Mouse (Mus musculus): ENCODE data around the gene Wtap.
A peak's percentile ranks its signal among the peaks of the same experiment; 100 is the strongest.

Wtap gene

DNA sequence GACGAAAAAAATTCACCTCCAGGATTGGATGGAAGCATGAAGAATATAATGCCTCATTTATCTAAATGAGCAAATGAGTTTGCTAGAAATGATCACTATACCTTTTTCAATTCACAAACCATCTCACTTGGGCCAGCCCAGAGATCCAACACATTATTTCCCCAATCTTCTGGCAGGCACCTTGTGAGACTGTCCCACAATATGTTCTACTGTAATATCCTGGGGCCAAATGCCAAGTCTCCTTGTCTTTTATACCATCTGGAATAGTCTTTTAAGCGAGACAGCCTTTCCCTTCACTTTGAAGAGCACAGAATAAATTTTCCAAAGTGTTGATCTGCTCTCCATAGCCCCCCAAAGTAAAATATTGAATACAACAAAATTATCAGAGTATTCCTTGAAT is 20.1 kb downstream of the Wtap start:
- TF ChIP-seq GATA4 (IDR thresholded peaks at IDR 0.05; ENCODE audit: insufficient replicate concordance, low read length), result no peak

DNA sequence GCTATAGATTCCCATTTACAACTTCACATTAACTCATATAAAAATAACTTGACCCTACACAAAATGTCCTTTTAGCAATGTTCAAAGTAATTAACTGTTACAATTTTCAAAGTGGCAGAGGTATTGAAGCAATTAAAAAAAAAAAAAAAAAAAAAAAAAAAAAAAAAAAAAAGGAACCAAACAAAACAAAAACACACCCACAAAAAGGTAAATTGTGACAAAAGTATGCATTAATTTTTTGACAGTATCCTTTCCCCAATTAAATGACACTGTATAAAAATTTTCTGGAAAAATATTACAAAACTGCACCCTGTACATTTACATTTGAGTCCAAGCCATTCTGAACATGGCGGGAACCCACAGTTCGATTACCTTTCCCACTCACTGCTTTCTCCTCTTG is 26.8 kb downstream of the Wtap start:
- no peak for TF ChIP-seq GATA4 (IDR thresholded peaks at IDR 0.05; ENCODE audit: insufficient replicate concordance, low read length)

DNA sequence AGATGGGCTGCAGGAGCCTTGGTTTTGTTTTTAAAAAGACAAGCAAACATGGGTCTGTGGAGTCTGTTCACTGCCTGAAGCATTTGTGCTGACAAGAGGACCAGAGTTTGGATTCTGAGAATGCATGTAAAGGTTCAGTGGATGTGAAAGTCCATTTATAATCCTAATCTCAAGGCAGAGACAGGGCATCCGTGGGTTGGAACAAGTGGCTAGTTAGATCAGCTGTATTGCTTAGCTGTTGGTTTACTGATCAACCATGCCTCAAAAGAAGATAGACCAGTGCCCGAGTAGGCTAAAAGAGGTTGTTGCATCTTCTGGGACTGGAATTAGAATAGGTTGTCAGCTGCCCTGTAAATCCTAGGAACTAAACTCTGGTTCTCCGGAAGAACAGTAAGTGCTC is 30.5 kb downstream of the Wtap start:
- TF ChIP-seq GATA4 (IDR thresholded peaks at IDR 0.05; ENCODE audit: insufficient replicate concordance, low read length), result no peak

DNA sequence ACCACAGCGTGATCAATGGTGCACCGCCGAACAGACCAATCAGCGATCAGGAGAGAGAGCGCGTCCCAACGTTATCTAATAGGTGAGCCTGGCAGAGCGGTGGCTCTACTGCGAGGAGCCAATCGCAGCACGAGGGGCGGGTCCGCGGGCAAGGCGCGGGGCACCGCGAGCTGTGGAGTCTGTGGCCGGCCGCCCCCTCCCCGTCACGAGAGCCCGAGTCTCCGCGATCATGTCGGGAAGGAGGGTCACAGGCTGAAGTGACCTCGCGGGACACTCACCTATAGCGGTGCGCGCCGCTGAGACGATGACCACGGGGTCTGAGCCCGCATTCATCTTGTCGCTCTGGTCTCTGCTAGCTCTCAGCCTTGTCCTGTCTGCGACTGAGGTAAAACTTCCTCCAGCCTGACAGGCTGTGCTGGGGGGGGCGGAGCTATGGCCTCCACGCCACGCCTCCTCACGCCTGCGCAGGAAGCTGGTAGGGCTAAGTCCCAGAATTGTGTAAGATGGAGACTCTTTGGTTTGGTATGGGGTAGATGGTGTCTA is 33.6 kb downstream of the Wtap start, which contains the start of gene Acat2:
Gene Acat2 (minus strand): TSS at position 417 of the 543 bp plus-strand sequence.
- TF ChIP-seq GATA4 (IDR thresholded peaks at IDR 0.05; ENCODE audit: insufficient replicate concordance, low read length), result peak; percentile 59; the same call in 1 of the 2 replicates

DNA sequence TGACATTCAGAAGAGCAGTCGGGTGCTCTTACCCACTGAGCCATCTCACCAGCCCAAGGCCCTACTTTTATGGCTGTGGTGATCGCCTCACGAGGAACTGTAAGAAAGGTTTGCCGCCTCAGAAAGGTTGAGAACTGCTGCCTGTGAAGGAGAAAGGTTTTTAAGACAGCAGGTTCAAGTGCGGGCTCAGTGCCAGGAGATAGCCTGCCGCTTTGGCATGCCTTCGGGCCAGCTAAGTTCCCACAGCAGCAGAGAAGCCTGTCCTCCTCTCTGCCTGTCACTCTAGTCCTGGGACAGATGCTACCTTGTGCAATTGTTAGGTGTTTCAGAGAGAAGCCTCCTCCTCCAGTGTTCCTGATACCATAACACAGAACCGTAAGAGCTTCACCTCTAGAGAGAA is 37.3 kb downstream of the Wtap start:
- no peak for TF ChIP-seq GATA4 (IDR thresholded peaks at IDR 0.05; ENCODE audit: insufficient replicate concordance, low read length)

DNA sequence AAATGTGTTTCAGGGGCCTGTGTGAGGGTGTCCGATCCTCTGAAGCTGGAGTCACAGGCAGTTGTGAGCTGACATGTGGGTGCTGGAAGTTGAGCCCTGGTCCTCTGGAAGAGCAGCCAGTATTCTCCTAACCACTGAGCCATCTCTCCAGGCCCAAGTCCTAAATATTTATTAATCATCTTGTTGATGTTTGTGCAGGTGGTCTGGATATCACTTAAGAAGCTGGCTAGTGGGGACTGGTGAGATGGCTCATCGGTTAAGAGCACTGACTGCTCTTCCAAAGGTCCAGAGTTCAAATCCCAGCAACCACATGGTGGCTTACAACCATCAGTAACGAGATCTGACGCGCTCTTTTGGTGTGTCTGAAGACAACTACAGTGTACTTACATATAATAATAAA is 44.3 kb downstream of the Wtap start:
- no peak for TF ChIP-seq GATA4 (IDR thresholded peaks at IDR 0.05; ENCODE audit: insufficient replicate concordance, low read length)

DNA sequence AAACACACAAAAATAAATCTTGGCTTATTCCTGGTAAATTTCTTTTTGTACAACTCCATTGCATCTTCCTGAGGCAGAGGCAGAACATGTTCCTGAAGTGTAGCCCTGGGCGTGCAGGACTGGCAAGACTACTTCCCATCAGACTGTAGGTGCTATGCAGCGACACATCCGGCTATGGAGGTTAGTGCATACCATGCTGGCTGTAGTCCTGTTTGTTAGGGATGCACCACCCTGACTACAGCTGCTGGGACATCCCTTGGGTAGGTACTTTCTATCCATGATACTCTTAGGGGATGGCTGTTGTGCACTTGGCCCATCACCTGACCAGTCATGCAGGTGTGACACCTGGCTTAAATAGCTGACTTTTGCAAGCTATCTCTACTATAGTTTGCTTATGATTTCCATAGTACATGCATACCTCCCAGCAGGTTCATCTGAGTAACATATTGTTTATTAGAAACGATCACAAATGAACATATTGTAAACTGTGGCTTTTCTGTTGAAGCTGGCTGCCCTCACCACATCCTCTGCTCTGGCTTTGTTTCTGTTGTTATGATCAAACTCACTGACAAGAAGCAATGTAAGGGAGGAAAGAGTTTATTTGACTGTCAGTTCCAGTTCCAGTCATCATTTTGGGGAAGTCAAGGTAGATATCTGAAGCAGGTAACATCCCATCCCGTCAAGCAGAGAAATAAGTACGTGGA is 51.4 kb downstream of the Wtap start:
- TF ChIP-seq GATA4 (IDR thresholded peaks at IDR 0.05; ENCODE audit: insufficient replicate concordance, low read length), result no peak

DNA sequence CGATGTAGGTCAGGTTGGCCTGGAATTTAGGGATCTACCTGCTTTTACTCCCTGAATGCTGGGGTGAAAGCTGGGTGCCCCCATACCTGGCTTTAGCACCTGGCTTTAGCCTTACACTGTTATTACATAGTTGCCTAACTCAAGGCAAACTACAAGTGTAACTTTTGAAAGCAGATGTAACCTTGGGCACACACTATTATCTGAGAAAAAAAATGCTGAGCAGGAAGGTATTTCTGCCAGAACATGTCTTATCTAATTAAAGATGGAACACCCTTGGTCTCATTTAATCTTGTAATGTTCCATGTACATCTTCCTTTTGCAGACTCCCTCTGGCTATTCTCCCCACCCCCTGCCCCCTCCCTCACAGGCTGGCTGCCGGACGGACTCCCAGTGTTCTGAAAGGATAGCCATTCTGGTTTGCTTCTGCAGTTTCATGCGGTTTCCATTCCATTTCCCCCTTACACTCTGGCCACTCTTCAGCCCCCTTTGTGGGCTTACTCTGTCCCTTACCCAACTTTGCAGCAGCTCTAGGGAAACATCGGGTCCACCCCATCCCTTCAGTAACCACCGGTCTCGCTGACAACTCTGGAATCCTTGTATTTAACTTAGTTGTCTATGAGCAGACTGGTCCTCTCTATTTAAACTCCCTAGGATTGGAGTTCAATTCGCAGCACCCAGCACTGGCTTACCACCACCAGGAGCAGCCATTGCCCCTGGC is 52.3 kb downstream of the Wtap start:
- TF ChIP-seq GATA4 (IDR thresholded peaks at IDR 0.05; ENCODE audit: insufficient replicate concordance, low read length), result no peak

DNA sequence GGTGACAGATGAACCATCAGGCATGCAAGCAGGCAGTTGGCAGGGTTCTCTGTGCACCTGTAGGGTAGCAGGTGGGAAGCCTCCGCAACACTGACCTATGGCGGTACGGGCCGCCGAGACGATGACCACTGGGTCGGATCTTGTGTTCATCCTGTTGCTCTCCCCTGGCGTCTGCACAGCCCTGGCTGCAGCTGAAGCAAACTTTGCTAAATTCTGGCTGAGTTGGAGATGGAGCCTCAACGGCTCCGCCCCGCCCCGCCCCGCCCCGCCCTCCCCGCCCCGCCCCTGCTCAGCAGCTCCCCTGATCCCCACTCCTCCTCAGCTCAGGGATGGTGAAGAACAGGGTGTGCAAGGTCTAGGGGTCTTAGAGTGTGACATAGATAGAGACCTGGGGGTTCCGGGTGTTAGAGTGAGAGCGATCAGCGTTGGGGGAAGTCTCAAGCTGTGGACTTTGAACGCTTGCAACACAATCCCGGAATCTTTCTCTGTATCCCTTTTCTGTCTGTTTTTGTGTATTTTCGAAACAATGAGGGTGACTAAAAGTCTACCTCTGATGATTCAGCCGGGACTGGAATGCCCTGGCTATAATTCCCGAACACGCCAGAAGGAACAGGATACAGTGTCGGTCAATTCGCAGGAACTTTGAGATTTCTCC is 53.7 kb downstream of the Wtap start, which contains the start of gene Acat3:
Gene Acat3 (minus strand): TSS at position 450 of the 655 bp plus-strand sequence.
- no peak for TF ChIP-seq GATA4 (IDR thresholded peaks at IDR 0.05; ENCODE audit: insufficient replicate concordance, low read length)

DNA sequence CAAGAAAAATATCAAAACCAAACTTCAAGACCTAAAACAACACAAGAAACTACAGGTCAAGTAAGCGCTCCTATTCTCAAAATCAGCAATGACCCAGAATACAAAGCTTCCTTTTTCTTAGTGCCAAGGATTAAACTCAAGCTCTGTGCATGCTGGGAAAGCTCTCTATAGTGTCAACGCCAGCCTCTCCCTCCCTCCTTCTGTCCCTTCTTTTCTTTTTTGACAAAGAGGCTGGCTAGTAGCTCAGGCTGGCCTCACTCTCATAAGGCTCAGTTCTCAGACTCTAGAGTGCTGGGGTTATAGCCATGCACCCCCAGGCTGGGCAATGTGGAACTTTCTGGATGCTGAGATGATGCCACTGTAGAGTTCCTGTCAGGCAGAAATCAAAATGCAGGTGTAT is 55.9 kb downstream of the Wtap start:
- no peak for TF ChIP-seq GATA4 (IDR thresholded peaks at IDR 0.05; ENCODE audit: insufficient replicate concordance, low read length)

DNA sequence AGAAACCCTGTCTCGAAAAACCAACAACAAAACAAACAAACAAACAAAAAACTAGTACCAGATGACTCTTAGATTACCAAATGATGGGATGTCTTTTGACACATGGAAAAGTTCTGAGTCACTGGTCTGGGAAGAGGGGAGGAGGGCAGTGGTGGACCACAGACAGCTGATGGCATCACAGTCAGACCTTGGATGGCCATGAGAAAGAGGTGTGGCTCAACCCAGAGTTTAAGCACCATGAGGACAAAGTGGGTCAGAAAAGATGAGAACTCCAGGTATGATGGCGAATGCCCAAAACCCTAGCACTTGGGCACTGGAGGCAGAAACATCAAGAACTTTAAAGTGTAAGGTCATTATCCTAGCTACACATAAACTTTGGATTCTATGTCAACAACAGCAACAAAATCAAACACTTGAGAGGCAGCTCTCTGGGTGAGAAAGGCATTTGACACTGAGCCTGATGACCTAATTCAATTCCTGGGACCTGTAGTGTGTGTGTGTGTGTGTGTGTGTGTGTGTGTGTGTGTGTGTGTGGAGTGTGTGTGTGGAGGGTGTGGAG is 56.5 kb downstream of the Wtap start:
- no peak for TF ChIP-seq GATA4 (IDR thresholded peaks at IDR 0.05; ENCODE audit: insufficient replicate concordance, low read length)

DNA sequence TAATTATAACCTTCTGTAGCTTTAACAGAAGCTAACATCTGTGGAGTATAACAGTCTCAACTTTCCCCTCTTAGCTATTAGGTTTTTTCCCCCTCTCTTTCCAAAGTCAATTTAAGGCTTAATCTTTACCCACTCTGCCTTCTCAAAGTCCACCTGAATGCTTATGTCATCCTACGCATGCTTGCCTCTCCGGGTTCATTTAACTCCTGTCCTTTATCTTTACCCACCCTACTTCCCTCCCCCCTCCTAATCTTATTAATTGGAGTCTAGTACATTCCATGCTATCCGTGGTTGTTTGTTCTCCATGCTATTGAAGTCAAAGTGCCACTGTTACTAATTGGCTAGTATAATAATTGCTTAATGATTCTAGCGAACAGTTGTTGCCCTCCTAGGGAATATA is 58.2 kb downstream of the Wtap start:
- peak; percentile 81; the same call in 1 of the 2 replicates for TF ChIP-seq GATA4 (IDR thresholded peaks at IDR 0.05; ENCODE audit: insufficient replicate concordance, low read length)

DNA sequence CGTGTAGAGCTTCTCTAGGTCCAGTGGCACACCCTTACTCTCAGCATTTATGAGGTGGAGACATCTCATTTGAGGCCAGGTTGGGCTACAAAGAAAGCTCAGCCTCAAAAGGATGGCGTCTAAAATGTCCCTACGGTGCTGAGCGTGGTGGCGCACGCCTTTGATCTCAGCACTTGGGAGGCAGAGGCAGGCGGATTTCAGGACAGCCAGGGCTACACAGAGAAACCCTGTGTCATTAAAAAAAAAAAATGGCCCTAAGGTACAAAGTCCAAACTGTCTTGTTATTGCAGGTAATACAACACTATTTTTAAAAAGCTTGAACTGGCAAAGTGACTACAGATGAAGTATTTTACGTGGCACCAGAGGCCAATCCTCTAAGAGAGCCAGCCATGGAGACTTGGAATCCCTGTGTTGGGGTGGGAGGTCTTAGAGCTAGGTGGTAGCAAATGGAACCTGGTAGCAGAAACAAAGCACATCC is 68.2 kb downstream of the Wtap start:
- TF ChIP-seq GATA4 (IDR thresholded peaks at IDR 0.05; ENCODE audit: insufficient replicate concordance, low read length), result no peak

DNA sequence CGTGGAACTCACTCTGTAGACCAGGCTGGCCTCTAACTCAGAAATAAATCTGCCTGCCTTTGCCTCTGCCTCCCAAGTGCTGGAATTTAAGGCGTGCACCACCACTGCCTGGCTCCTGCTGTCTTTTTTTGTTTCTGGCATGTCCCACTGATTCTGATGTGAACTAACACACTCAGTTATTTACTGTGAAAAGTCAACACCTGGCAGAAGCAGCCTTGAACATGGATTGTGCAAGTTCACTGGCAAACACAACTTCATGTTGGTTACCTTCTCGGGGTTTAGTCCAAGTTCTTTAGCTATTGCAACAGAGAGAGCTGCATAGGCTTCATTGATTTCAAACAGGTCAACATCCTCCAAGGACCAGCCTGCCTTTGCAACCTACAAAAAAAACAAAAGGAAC is 69.0 kb downstream of the Wtap start:
- TF ChIP-seq GATA4 (IDR thresholded peaks at IDR 0.05; ENCODE audit: insufficient replicate concordance, low read length), result no peak

DNA sequence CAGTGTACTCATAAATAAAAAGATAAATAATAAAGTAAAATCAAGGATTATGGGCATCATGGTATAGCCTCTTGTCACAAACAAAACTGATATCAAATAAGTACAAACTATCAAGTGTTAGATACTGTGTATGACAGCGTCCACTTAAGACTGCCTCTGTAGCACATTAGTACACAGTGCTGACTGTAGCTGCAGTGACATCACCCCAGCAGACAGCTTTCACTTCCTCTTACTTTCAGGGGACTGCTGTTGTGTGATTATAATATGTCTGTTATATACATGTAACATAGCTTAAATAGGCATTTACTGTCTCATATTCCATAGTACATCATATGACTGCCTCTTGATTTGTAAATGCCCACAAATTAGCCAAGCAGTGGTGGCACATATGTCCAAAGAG is 72.9 kb downstream of the Wtap start:
- TF ChIP-seq GATA4 (IDR thresholded peaks at IDR 0.05; ENCODE audit: insufficient replicate concordance, low read length), result no peak

Data from liver, adult (tissue).